Mouse (Mus musculus) forebrain, postnatal 0 days (tissue): Measurements from ENCODE around the gene Tmem8b. TPM values are rescaled to one million over a fixed set of nuclear protein-coding genes. Genes with fewer than 3 reads are reported as not detected.

Source experiments
- ATAC-seq: fragments of 200-750 bp; cut with Nextera tagmentation; 2 replicates; pipeline ENCODE4 v1.8.0; 2017; ENCODE audit warnings: mild to moderate bottlenecking, moderate library complexity
- DNase-seq: peaks from one replicate; pipeline ENCODE4 v3.0.0-alpha.2; 2015
- H3K27ac ChIP-seq: fragments of 300-500 bp; sonication (generic); 2 replicates; pipeline ENCODE4 v1.5.1; 2014; ENCODE audit warnings: low read depth, mild to moderate bottlenecking, antibody characterized with exemption, low read length, moderate library complexity, mixed read lengths
- H3K27me3 ChIP-seq: fragments of 300-500 bp; sonication (generic); 2 replicates; pipeline ENCODE4 v1.6.1; 2014; ENCODE audit warnings: mild to moderate bottlenecking, low read length, mixed read lengths; ENCODE audit not compliant: insufficient read depth
- H3K36me3 ChIP-seq: fragments of 300-500 bp; sonication (generic); 2 replicates; pipeline ENCODE4 v1.6.1; 2014; ENCODE audit warnings: mild to moderate bottlenecking, moderate library complexity; ENCODE audit not compliant: insufficient read depth
- H3K4me1 ChIP-seq: fragments of 300-500 bp; sonication (generic); 2 replicates; pipeline ENCODE4 v1.6.1; 2014; ENCODE audit warnings: antibody characterized with exemption; ENCODE audit not compliant: insufficient read depth
- H3K4me2 ChIP-seq: fragments of 300-500 bp; sonication (generic); 2 replicates; pipeline ENCODE4 v1.6.1; 2014; ENCODE audit warnings: low read depth, mild to moderate bottlenecking, moderate library complexity
- H3K4me3 ChIP-seq: fragments of 300-500 bp; sonication (generic); 2 replicates; pipeline ENCODE4 v1.5.1; 2014; ENCODE audit warnings: low read depth, low read length, mixed read lengths
- H3K9ac ChIP-seq: fragments of 300-500 bp; sonication (generic); 2 replicates; pipeline ENCODE4 v1.6.1; 2014; ENCODE audit warnings: mild to moderate bottlenecking
- H3K9me3 ChIP-seq: fragments of 300-500 bp; sonication (generic); 2 replicates; pipeline ENCODE4 v1.6.1; 2016; ENCODE audit warnings: low read length
- CTCF ChIP-seq: sonication (generic); IDR thresholded peaks from 2 replicates; pipeline ENCODE4 v1.5.1; 2016; ENCODE audit warnings: antibody characterized with exemption, control low read depth, low read depth
- WGBS: fragments of 180-500 bp; shearing (Covaris S2); extraction: QIAGEN DNeasy Blood & Tissue Kit; methylation state at CpG from one replicate; pipeline ENCODE4 v1.1.7; 2014; 5-methylcytosine and 5-hydroxymethylcytosine counted together
- polyA plus RNA-seq: library from polyadenylated mRNA; unstranded; fragments of >200 nt; fragmentation: Nextera tagmentation; extraction: Ambion mirVana; gene quantifications from 2 replicates; pipeline ENCODE4 v1.2.1, GENCODE M21; 2015
- total RNA-seq: library from RNA; depleted of rRNA; stranded (reverse); fragments of >200 nt; gene quantifications from 2 replicates; pipeline ENCODE4 v1.2.3, GENCODE M21; 2014

The Tmem8b gene
- total and polyA plus RNA-seq, 2 experiments from 2014 or later: 14.1 to 27.4 TPM

GRCm38 (mm10) chr4:43679416-43680043, 10.8 kb downstream of the Tmem8b start:
- DNase-seq: no peak
- Histone ChIP-seq H3K9ac (no peak overlapping the region), H3K9me3 (no peaks in the 10 kb centered on the region), H3K36me3 (peaks cover 87% of the 10 kb centered on the region), H3K4me3 (no peak overlapping the region), H3K27ac (no peak overlapping the region), H3K4me2 (no peak overlapping the region), H3K27me3 (no peaks in the 10 kb centered on the region), H3K4me1 (no peaks in the 10 kb centered on the region)
- no peak for ATAC-seq
- TF ChIP-seq CTCF: no peak
- WGBS: 92% methylated on average over 7 of the region's 7 CpGs

- WGBS: 93% methylated on average over 17 of the region's 17 CpGs
- H3K4me3 ChIP-seq: no peak overlapping the region
- ATAC-seq: no peak
- H3K27me3 ChIP-seq: no peaks in the 10 kb centered on the region
- no peak overlapping the region for H3K27ac ChIP-seq
- no peaks in the 10 kb centered on the region for H3K4me1 ChIP-seq
- H3K36me3 ChIP-seq: peaks cover 59% of the 10 kb centered on the region
- no peak for TF ChIP-seq CTCF
- H3K9ac ChIP-seq: no peak overlapping the region
- H3K4me2 ChIP-seq: no peak overlapping the region
- H3K9me3 ChIP-seq: no peaks in the 10 kb centered on the region
- DNase-seq: no peak
Measured at GRCm38 (mm10) chr4:43690021-43690420, 21.2 kb downstream of the Tmem8b start.

- ATAC-seq: peak; percentile 64; the same call in 1 of the 2 replicates
- Histone ChIP-seq H3K4me1 (no peaks in the 10 kb centered on the region), H3K9me3 (no peaks in the 10 kb centered on the region), H3K4me2 (no peak overlapping the region), H3K4me3 (no peak overlapping the region), H3K9ac (no peak overlapping the region), H3K36me3 (peaks cover 49% of the 10 kb centered on the region), H3K27ac (0 out of 2 replicates have a peak overlapping the region, but pooled peaks have one; percentile 40), H3K27me3 (no peaks in the 10 kb centered on the region)
- DNase-seq: no peak
- 71% methylated on average over 5 of the region's 5 CpGs for WGBS
- TF ChIP-seq CTCF: no peak
Measured at GRCm38 (mm10) chr4:43691026-43691425, 22.3 kb downstream of the Tmem8b start.

DNA sequence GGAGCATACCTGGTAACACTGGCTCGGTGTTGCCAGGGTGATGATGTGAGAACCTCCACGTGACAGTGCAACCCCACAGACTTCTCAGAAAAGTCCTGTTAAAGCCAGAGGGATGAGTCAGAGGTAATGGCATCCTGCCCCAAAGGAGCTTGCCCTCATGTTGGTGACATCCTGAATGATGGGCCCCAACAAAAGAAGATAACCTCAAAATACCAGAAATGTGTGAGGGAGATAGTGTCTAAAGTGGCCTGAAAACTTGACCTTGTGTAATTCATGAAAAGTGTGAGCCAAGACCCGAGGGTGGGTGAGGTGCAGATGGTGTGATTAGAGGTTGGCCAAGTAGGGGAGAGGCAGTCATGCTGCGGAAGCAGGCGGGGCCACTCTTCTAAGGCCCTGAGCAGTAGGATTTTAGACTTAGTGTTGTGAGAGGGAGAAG, 25.1 kb downstream of the Tmem8b start:
- no peak overlapping the region for H3K27ac ChIP-seq
- no peak overlapping the region for H3K4me3 ChIP-seq
- no peak for ATAC-seq
- H3K4me1 ChIP-seq: no peaks in the 10 kb centered on the region
- no peak overlapping the region for H3K9ac ChIP-seq
- H3K9me3 ChIP-seq: no peaks in the 10 kb centered on the region
- peaks cover 25% of the 10 kb centered on the region for H3K36me3 ChIP-seq
- no peak overlapping the region for H3K4me2 ChIP-seq
- H3K27me3 ChIP-seq: no peaks in the 10 kb centered on the region
- no peak for DNase-seq
- no peak for TF ChIP-seq CTCF
- WGBS: 83% methylated on average over 5 of the region's 5 CpGs

GRCm38 (mm10) chr4:43694439-43695248, 25.9 kb downstream of the Tmem8b start:
- H3K9me3 ChIP-seq: no peaks in the 10 kb centered on the region
- H3K9ac ChIP-seq: no peak overlapping the region
- H3K4me1 ChIP-seq: no peaks in the 10 kb centered on the region
- H3K4me3 ChIP-seq: no peak overlapping the region
- H3K36me3 ChIP-seq: peaks cover 17% of the 10 kb centered on the region; the same call in 1 of the 2 replicates
- ATAC-seq (no peak), DNase-seq (no peak)
- no peaks in the 10 kb centered on the region for H3K27me3 ChIP-seq
- TF ChIP-seq CTCF: no peak
- WGBS: 86% methylated on average over 1 of the region's 1 CpGs
- no peak overlapping the region for H3K27ac ChIP-seq
- no peak overlapping the region for H3K4me2 ChIP-seq

GRCm38 (mm10) chr4:43695249-43695671, 26.5 kb downstream of the Tmem8b start:
- Histone ChIP-seq H3K9me3 (no peaks in the 10 kb centered on the region), H3K4me2 (no peak overlapping the region), H3K27ac (no peak overlapping the region), H3K9ac (no peak overlapping the region), H3K4me3 (no peak overlapping the region), H3K36me3 (peaks cover 10% of the 10 kb centered on the region; the same call in 1 of the 2 replicates), H3K4me1 (no peaks in the 10 kb centered on the region), H3K27me3 (no peaks in the 10 kb centered on the region)
- TF ChIP-seq CTCF: no peak
- DNase-seq (no peak), ATAC-seq (peak; percentile 39; the same call in 1 of the 2 replicates)
- WGBS: 25% methylated on average over 9 of the region's 9 CpGs

DNA sequence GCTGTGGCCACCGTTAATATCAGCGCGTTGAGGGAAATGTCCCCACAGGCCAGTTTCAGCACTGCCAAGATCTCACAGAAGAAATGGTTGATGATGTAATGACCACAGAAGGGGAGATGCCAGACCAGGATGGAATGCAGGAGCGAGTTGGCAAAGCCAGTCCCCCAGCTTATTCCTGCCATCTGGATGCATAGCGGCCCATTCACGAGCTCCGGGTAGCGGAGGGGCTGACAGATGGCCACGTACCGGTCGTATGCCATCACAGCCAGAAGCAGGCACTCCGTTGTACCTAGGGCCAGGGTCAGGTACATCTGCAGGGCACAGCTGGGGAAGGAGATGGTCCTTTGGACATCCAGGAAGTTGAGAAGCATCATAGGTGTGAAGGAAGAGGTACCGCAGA, 27.8 kb downstream of the Tmem8b start:
- TF ChIP-seq CTCF: no peak
- H3K9me3 ChIP-seq: no peaks in the 10 kb centered on the region
- H3K4me3 ChIP-seq: no peak overlapping the region
- WGBS: 68% methylated on average over 13 of the region's 13 CpGs
- no peak overlapping the region for H3K9ac ChIP-seq
- DNase-seq: no peak
- H3K27me3 ChIP-seq: no peaks in the 10 kb centered on the region
- H3K27ac ChIP-seq: no peak overlapping the region
- no peaks in the 10 kb centered on the region for H3K4me1 ChIP-seq
- H3K4me2 ChIP-seq: no peak overlapping the region
- 0 out of 2 replicates have a peak, but pooled peaks cover 6% of the 10 kb centered on the region for H3K36me3 ChIP-seq
- ATAC-seq: peak; percentile 25; the same call in 1 of the 2 replicates
